Mouse (Mus musculus) regulatory T cell (primary cell): ENCODE measurements around the gene Gm6890.
"Not testable (repeated sequence)": the region's sequence is repeated elsewhere in the genome, so short reads cannot be mapped to it uniquely, and the experiment has no call there.

ENCODE experiments used
- in situ Hi-C: fragments of 300-600 bp; cut with MboI, MseI; formaldehyde crosslinking; loops from one replicate; pipeline ENCODE4 v1.15.1; 2025; ENCODE audit warnings: high pct_unique_total_duplicates

Gm6890 gene

DNA sequence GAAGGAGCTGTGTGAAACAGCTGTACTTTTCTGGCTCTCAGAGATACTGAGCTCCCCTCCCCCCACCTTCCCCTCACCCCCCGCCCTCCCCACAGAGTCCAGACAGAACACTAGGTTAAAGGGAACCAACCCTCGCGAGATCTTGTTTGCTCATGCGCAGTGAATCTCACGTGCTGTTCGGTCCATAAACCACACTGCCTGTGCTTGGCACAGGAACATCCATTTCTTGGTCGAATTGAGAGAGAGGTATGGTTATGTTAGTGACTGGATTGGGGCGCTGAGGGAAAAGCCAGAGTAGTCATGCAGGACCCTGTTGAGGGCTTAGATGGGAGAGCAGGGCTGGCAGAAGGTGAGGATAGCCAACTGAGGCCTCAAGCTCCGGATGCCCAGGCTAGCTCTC lies at the start of gene Gm6890:
Gene Gm6890 (plus strand): TSS at position 301 of the 400 bp plus-strand sequence.
- in situ Hi-C loops, result not testable (repeated sequence)

DNA sequence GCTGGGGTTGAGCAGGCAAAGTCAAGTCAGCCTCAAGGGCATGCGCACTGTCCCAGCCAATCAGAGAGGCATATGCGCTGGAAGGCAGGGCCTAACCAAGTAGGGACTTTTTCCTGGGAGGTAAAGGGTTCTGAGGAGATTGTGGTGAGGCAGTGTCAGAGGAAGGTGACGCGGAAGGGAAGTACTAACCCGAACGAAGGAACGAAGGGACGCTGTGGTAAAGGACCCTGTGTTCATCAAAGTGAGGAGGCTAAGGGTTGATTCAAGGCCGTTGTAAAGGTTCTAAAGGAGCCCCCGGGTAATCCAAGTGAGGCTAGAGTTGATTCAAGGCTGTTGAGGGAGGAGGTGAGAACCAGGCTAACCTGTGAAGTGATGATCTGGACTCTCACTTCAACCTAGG lies 14.5 kb upstream of the Gm6890 start:
- in situ Hi-C loops, result loop anchor here (10.0 kb wide), 2 partner anchors 1481 to 1511 kb away; partner anchors contain the start of genes Xlr4b and Xlr4c

DNA sequence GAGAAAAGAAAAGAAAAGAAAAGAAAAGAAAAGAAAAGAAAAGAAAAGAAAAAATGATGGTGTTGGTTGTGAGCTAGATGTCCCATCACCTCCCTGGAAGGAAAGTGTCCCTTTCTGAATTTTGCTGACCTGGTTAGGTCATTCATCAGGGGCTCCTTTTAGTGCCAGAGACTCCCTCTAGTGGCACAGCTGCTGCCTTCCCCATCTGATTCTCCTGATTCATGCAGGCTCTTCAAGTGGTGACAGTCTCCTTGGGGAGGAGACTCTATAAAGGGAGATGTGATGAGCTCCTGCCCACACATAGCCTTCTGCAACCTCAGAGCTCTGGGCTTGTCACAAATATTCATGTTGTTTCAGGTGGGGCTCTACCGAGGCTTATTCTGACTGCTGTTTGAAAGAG lies 30.0 kb downstream of the Gm6890 start:
- in situ Hi-C loops, result loop anchor here (5.0 kb wide), 1 partner anchor 192 kb away; no protein-coding TSS in a partner anchor
